Mouse (Mus musculus) cortical plate, adult 2 months (tissue): Measurements from ENCODE around the gene Tpm1.

Source experiments
- CTCF ChIP-seq: fragments of 200-500 bp; IDR thresholded peaks from 2 replicates; pipeline ENCODE4 v1.5.1; 2011; ENCODE audit warnings: mild to moderate bottlenecking, control low read depth, low read length; ENCODE audit not compliant: insufficient read depth; ENCODE audit errors: extremely low read depth
- POLR2A ChIP-seq: fragments of 200-500 bp; IDR thresholded peaks from 2 replicates; pipeline ENCODE4 v1.6.1; 2011; ENCODE audit warnings: mild to moderate bottlenecking, low read length, control low read depth; ENCODE audit not compliant: insufficient read depth; ENCODE audit errors: extremely low read depth

DNA sequence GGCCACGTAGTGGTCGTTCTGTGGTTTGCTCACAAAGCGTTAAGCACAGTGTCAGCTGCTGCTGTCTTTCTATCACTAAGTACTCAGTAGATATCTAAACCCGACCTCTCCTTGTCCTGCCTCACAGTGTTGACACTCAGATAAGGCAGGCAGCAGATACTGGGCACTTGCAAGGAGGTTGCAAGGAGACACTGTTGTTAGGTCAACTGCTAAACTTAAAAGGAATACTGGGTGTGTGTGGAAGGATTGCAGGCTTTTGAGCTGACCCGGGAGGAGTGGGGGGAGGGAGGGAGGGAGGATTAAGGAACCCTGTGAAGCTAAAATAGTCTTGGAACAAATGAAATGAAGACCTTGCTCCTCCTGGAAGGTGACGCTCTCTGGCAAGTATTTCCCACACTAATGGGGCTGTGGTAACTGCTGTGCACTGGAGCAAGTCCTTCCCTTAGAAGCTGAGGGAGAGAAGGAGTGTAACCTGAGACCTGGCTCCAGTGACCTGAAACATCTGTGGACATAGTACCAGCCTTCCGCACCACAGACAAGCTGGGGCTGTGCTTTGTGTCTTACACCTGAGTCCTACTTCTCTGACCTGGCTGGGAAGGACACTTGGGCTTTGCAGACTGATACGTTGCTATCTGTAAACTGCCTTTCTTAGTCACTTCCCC lies 28.6 kb upstream of the Tpm1 start:
- TF ChIP-seq CTCF: no peak
- no peak for TF ChIP-seq POLR2A
